Mouse (Mus musculus) heart, adult 2 months (tissue): ENCODE data around the gene Ago3. TPM values are rescaled to one million over a fixed set of nuclear protein-coding genes. Genes with fewer than 3 reads are reported as not detected.
A peak's percentile ranks its signal among the peaks of the same experiment; 100 is the strongest.

Source experiments
- DNase-seq, 2 experiments: peaks; one replicate each; pipeline ENCODE4 v3.0.0; 2021
- H3K27ac ChIP-seq: fragments of 200-600 bp; 2 replicates; pipeline ENCODE4 v1.8.1; 2022
- H3K27me3 ChIP-seq: fragments of 200-500 bp; 2 replicates; pipeline ENCODE4 v1.6.1; 2012; ENCODE audit warnings: mild to moderate bottlenecking, low read length, inconsistent platforms, mixed read lengths; ENCODE audit not compliant: control insufficient read depth, insufficient read depth
- H3K36me3 ChIP-seq: fragments of 200-500 bp; 2 replicates; pipeline ENCODE4 v1.6.1; 2012; ENCODE audit warnings: low read length, inconsistent platforms; ENCODE audit not compliant: control insufficient read depth, insufficient read depth
- H3K4me1 ChIP-seq: fragments of 200-500 bp; 2 replicates; pipeline ENCODE4 v1.6.1; 2011; ENCODE audit warnings: low read length; ENCODE audit not compliant: control insufficient read depth, insufficient read depth
- H3K4me3 ChIP-seq: fragments of 200-600 bp; 2 replicates; pipeline ENCODE4 v1.8.1; 2022
- H3K79me2 ChIP-seq: fragments of 200-500 bp; replicated peaks from 2 replicates; pipeline ENCODE4 v1.6.1; 2012; ENCODE audit warnings: mild to moderate bottlenecking, inconsistent platforms, low read length, moderate library complexity, mixed read lengths; ENCODE audit not compliant: control insufficient read depth, insufficient read depth
- H3K9ac ChIP-seq: fragments of 200-500 bp; 2 replicates; pipeline ENCODE4 v1.6.1; 2012; ENCODE audit warnings: low read depth, mild to moderate bottlenecking, control low read depth, inconsistent platforms, low read length, mixed read lengths
- CTCF ChIP-seq: fragments of 200-600 bp; IDR thresholded peaks from 2 replicates; pipeline ENCODE4 v1.8.1; 2022; ENCODE audit warnings: antibody characterized with exemption, mild to moderate bottlenecking, moderate library complexity
- EP300 ChIP-seq: fragments of 200-500 bp; IDR thresholded peaks from 2 replicates; pipeline ENCODE4 v1.6.1; 2011; ENCODE audit warnings: low read depth, low read length, control low read depth; ENCODE audit not compliant: insufficient read depth
- POLR2A ChIP-seq: fragments of 200-500 bp; IDR thresholded peaks from 2 replicates; pipeline ENCODE4 v1.6.1; 2011; ENCODE audit warnings: mild to moderate bottlenecking, low read depth, low read length, control low read depth; ENCODE audit not compliant: insufficient read depth
- WGBS: fragments of 180-500 bp; shearing (Covaris S2); methylation state at CpG from one replicate; pipeline ENCODE4 v1.1.7; 2018; 5-methylcytosine and 5-hydroxymethylcytosine counted together
- intact Hi-C: fragments of 180-260 bp; cut with DNase I; formaldehyde crosslinking; loops from one replicate; pipeline ENCODE4 v1.15.1; 2025
- polyA plus RNA-seq: library from polyadenylated mRNA; depleted of rRNA; stranded (reverse); fragments of >200 nt; gene quantifications from 2 replicates; pipeline ENCODE4 v1.2.3, GENCODE M21; 2012
- total RNA-seq, 2 experiments: library from RNA; stranded (reverse); gene quantifications; 2 replicates each; pipeline ENCODE4 v1.2.3; 2021

Gene Ago3
- total and polyA plus RNA-seq, 3 experiments: 6.4 to 12.6 (median 11.0) TPM

GRCm38 (mm10) chr4:126434094-126434493 is 4.7 kb upstream of the Ago3 start:
- Histone ChIP-seq H3K36me3 (no peaks in the 10 kb centered on the region), H3K79me2 (no peaks in the 10 kb centered on the region), H3K4me1 (no peaks in the 10 kb centered on the region), H3K27me3 (no peaks in the 10 kb centered on the region), H3K4me3 (no peak overlapping the region), H3K9ac (no peak overlapping the region), H3K27ac (no peak overlapping the region)
- intact Hi-C loops: no loop called here
- WGBS: 90% methylated on average over 2 of the region's 2 CpGs
- TF ChIP-seq CTCF (no peak), POLR2A (no peak), EP300 (no peak)
- DNase-seq: no peak

DNA sequence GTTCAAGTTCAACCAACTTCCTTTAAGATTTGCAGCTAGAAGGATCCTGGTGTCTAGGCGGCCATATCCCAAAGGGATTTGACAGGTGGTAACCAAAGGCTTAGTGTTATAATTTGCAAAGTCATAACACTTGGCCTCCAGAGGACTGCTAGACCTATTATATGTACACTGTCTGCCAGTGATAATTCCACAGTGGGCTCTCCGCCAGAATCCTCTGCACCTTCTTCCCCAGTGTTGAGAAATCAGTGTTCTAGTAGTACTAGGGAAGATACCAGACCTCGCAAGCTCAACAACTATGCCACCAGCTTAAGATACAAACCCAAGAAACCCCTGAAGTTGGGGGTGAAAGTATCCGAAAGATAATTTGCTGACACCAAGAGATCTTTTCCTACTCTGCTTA is 3.8 kb upstream of the Ago3 start:
- WGBS: 86% methylated on average over 4 of the region's 4 CpGs
- Histone ChIP-seq H3K27me3 (no peaks in the 10 kb centered on the region), H3K27ac (no peak overlapping the region), H3K79me2 (no peaks in the 10 kb centered on the region), H3K36me3 (no peaks in the 10 kb centered on the region), H3K4me1 (peaks cover 4% of the 10 kb centered on the region), H3K9ac (no peak overlapping the region), H3K4me3 (no peak overlapping the region)
- intact Hi-C loops: no loop called here
- no peak for TF ChIP-seq POLR2A
- TF ChIP-seq CTCF: no peak
- no peak for TF ChIP-seq EP300
- DNase-seq: no peak

DNA sequence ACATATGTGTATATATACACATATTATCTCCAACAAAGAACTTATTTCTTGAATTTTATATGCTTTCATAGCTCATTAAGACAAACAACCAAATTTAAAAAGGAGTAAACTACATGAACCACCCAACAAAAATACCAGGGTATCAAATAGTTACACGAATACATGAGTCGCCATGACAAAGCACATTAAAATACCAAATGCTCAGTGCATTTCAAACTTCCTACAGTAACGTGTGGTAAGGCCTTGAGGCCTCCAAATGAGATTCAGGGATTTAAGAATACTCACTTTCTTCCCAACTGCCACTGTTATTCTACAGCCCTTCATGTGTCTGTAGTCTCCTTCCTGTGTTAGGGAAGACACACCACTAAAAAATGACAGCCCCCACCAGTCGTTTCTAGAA is 2.4 kb upstream of the Ago3 start:
- no peaks in the 10 kb centered on the region for H3K36me3 ChIP-seq
- DNase-seq: no peak
- TF ChIP-seq POLR2A: no peak
- TF ChIP-seq CTCF: no peak
- TF ChIP-seq EP300: no peak
- intact Hi-C loops: no loop called here
- no peaks in the 10 kb centered on the region for H3K79me2 ChIP-seq
- H3K4me1 ChIP-seq: peaks cover 4% of the 10 kb centered on the region
- H3K27ac ChIP-seq: no peak overlapping the region
- 83% methylated on average over 4 of the region's 4 CpGs for WGBS
- no peak overlapping the region for H3K4me3 ChIP-seq
- no peak overlapping the region for H3K9ac ChIP-seq
- no peaks in the 10 kb centered on the region for H3K27me3 ChIP-seq

DNA sequence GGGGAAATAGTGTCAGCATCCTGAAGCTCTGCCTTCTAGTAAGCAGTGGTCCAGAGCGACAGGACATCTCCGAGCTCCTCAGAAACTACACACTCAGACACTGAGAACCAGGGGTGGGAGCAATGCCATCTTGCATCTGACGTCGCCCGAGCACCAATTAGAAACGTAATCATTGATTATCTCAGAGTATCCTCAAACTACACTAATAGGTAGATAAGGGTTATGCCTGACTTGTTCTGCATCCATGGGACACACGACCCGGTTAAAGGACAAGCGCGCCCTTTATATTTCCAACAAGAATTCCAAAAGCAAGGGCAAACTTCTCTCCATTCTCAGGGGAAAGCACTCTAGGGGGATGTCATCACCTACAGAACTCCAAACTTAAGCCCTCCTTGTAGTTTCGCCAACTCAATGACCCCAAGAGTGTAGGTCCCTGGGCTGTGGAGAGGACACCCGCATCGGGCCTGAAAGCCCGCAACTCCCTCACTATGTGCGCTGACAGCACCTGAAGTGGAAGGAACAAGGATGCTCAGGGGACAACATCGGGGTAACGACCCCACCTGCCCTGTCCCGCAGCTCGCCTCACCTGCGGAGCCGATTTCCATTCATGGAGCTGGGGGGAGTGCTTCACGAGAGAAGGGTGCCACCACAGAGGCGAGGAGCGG is 542 bp downstream of the Ago3 start:
- Histone ChIP-seq H3K79me2 (no peaks in the 10 kb centered on the region), H3K9ac (peak overlapping the region; percentile 92), H3K36me3 (no peaks in the 10 kb centered on the region; the same call in 1 of the 2 replicates), H3K27ac (peak overlapping the region; percentile 94), H3K4me1 (peaks cover 4% of the 10 kb centered on the region), H3K4me3 (peak overlapping the region; percentile 65), H3K27me3 (no peaks in the 10 kb centered on the region)
- no peak for TF ChIP-seq EP300
- no peak for TF ChIP-seq POLR2A
- no peak for TF ChIP-seq CTCF
- DNase-seq: no peak
- intact Hi-C loops: loop anchor here (2.0 to 5.0 kb wide), 2 partner anchors 40 to 107 kb away; partner anchors contain the start of genes Adprhl2 and Ago1
- WGBS: 1% methylated on average over 24 of the region's 24 CpGs

GRCm38 (mm10) chr4:126423866-126424265 is 5.5 kb downstream of the Ago3 start:
- intact Hi-C loops: no loop called here
- Histone ChIP-seq H3K4me1 (peaks cover 4% of the 10 kb centered on the region), H3K4me3 (no peak overlapping the region), H3K9ac (no peak overlapping the region), H3K27me3 (no peaks in the 10 kb centered on the region), H3K27ac (no peak overlapping the region), H3K36me3 (no peaks in the 10 kb centered on the region; the same call in 1 of the 2 replicates), H3K79me2 (peaks cover 4% of the 10 kb centered on the region; the same call in 1 of the 2 replicates)
- 76% methylated on average over 2 of the region's 2 CpGs for WGBS
- no peak for DNase-seq
- TF ChIP-seq CTCF (no peak), EP300 (no peak)

DNA sequence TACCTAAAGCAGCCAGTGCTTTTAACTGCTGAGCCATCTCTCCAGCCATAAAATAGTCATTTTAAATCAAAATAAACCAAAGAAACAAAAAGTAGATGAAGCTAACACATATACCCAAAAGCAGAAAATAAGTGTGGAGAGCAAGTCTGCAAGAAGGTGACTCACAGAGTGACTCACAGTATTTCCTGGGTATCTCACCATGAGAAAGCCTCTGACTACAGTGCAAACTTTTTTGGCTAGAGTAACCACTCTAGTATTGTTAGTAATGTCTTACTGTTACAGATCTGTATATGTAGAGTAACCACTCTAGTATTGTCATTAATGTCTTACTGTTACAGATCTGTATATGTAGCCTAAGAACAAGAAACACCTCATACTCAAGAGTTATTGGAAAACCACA is 13.6 kb downstream of the Ago3 start:
- intact Hi-C loops: no loop called here
- Histone ChIP-seq H3K9ac (no peak overlapping the region), H3K27me3 (no peaks in the 10 kb centered on the region), H3K4me1 (no peaks in the 10 kb centered on the region), H3K36me3 (no peaks in the 10 kb centered on the region), H3K79me2 (peaks cover 3% of the 10 kb centered on the region), H3K4me3 (no peak overlapping the region), H3K27ac (no peak overlapping the region)
- no peak for DNase-seq
- TF ChIP-seq POLR2A (no peak), CTCF (no peak), EP300 (no peak)
